Mouse (Mus musculus) urinary bladder, adult 2 months (tissue): ENCODE results near the gene Asb10. TPM values are rescaled to one million over a fixed set of nuclear protein-coding genes. Genes with fewer than 3 reads are reported as not detected.

Source experiments
- DNase-seq: peaks from one replicate; pipeline ENCODE4 v3.0.0; 2022; ENCODE audit warnings: low spot score
- polyA plus RNA-seq: library from polyadenylated mRNA; depleted of rRNA; stranded (reverse); fragments of >200 nt; gene quantifications from 2 replicates; pipeline ENCODE4 v1.2.3, GENCODE M21; 2012

Gene Asb10
- polyA plus RNA-seq, 1 experiment, result 0.45 TPM

- DNase-seq, result no peak
Observed at GRCm38 (mm10) chr5:24535731-24536130, 5.0 kb downstream of the Asb10 start.

GRCm38 (mm10) chr5:24534292-24534691, 6.5 kb downstream of the Asb10 start:
- DNase-seq, result no peak

DNA sequence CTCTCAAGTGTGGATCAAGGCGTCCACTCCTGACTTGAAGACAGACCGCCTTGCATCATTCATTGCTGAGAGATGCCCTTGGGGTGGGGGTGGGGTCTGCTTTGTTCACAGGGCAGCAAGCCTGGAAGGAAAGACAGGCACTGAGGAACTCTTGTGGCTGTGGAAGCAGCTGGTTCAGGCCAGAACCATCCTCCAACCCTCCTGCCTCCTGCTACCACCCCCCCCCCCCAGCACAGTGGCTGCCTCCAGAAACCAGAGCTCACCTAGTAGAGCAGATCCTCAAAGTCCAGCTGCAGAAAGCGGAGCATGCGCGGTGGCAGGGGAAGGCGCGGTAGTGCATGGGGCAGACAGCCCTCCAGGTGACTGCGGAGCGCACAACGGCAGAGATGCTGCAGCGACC, 7.4 kb downstream of the Asb10 start:
- no peak for DNase-seq

GRCm38 (mm10) chr5:24530042-24530689, 10.6 kb downstream of the Asb10 start:
- DNase-seq, result peak; percentile 84

DNA sequence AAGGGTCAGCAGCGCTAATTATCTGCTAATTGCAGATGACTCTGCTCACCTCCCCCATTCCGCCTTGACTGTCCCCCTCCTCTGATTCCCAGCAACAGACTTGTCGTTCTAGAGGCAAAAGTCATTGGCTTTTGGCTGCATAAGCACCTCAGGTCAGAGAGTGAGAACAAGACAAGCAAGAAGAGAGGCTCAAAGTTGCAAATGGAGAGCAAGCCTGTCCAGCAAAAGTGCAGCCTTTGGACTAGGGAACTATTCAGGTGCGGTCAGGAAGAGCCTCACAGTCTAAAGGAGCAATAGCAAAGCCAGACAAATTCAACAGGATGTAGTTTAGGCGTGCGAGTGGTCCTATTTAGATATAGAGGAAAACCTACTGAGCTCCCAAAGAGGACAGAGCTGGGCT, 13.0 kb downstream of the Asb10 start:
- DNase-seq, result no peak

- DNase-seq, result no peak
Observed at GRCm38 (mm10) chr5:24526889-24527230, 13.9 kb downstream of the Asb10 start, which contains the start of gene Gbx1. TSS of gene Gbx1 (minus strand) at chr5:24527202.

DNA sequence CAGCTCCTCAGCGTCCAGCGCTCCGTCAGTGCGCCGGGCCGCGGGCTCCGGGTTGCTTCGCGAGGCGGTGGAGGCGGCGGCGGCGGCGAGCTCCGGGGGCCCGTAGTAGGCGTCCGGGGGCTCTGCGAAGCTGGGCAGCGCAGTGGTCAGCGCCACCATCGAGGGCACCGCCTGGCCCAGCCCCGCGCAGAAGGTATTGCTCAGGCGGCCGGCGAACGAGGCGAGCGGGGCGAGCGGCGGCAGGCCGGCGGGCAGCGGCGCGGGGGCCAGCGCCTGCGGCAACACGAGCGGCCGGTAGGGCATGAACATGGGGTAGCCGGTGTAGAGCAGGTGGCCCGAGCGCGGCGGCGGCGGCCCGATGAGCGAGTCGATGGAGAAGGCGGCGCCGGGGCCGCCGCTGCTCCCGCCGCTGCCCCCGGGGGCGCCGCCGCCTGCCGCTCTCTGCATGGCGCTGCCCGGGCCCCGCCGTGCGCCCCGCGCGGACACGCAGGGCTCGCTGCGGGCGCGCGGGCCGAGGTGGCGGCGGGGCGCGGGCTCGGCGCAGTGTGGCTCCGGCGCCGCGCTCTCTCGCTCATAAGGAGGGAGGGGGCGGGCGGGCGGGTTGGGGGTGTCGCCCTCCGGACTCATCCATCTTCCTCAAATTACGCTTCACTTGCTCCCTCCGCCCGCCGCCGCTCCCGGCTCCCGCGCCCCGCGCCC, 14.4 kb downstream of the Asb10 start:
- no peak for DNase-seq

DNA sequence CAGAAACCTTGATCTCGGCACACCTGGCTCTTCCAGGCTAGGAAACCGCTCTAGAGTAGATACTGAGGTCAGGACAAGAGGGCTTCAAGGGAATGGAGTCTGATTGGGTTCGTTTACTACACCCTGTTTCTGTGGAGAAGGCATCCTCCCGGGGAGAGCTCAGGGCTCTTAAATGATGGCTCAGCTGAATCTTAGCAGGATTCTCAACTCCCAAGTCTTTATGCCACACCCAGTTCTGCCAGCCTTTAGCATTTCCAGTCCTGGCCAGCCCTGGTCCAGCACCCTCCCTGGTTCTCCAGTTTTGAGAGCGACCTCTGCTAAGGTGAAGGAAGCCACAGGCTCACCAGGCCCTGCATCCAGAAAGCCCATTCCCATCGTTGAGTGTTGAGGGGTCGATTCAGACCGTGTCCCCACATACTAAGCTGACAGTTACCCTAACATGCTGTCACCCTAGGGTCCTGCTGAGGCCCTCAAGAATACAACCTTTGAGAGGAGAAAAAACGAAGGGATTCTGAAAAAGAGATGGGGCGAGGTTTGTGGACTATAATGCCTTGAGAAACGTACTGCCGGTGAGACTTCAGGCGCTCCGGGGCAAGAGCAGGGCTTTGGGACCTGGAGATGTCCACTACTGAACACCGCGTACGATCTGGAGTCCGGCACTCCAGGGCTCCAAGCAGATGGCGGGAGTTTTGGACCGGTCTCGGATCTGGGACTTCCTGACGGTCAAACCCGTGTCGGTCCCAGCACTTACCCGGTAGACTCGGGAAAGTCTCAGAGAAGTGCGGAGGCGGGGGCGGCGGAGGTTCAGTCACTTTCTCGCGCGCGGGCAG, 15.2 kb downstream of the Asb10 start:
- no peak for DNase-seq

GRCm38 (mm10) chr5:24524522-24524921, 16.3 kb downstream of the Asb10 start:
- no peak for DNase-seq

GRCm38 (mm10) chr5:24523806-24524205, 17.0 kb downstream of the Asb10 start:
- DNase-seq, result no peak

- no peak for DNase-seq
Observed at GRCm38 (mm10) chr5:24521366-24521765, 19.4 kb downstream of the Asb10 start.

DNA sequence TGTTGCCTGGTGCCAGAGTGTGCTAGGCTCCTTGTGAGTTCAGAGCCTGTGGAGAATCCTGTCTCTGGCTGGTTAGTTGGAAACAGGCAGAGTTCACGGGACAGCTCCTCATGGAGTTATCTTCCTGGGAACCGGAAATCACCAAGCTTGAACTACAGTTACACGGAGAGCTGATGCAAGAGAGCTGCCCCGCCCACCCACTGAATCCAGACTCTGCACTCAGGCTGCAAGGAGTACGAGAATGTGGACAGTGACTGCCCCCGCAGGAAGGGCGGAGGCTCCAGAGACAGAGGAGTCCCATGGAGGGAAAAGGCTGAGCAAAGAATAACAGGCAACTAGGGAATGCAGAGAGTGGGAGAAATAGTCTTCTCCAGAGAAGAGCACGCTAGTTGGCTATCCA, 28.5 kb downstream of the Asb10 start:
- DNase-seq, result no peak

GRCm38 (mm10) chr5:24510635-24511034, 30.1 kb downstream of the Asb10 start:
- no peak for DNase-seq

GRCm38 (mm10) chr5:24508406-24508805, 32.4 kb downstream of the Asb10 start:
- DNase-seq, result no peak

GRCm38 (mm10) chr5:24505513-24505912, 35.3 kb downstream of the Asb10 start:
- DNase-seq, result no peak

DNA sequence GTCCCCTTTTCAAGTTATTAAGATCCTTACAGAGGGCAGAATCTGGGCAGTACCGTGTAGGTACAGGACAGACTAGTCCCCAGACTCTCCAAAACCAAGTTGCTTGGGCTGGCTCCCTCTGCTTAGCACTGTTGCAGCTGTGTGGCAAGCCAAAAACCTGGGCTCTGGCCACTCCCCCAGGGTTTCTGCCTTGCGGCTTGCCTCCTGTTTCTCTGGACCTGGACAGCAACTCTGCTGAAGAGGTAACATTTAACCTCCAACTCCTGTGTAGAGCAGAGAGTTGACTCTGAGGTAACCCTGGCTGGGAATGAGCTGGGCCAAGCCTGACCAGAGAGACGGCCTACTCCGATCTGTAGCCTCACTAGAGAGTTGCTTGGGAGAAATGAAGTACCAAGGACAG, 38.0 kb downstream of the Asb10 start:
- no peak for DNase-seq

DNA sequence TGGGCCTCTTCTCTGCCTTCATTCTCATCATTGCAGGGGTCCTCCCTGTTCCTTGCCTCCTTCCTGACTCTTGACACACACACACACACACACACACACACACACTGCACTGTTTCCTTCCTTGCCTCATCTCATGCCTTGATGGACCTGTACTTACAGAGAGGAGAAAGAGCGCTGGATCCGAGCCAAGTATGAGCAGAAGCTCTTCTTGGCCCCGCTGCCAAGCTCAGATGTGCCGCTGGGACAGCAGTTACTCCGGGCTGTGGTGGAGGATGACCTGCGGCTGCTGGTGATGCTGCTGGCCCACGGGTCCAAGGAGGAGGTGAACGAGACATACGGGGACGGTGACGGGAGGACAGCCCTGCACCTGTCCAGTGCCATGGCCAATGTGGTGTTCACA, 39.9 kb downstream of the Asb10 start:
- no peak for DNase-seq

DNA sequence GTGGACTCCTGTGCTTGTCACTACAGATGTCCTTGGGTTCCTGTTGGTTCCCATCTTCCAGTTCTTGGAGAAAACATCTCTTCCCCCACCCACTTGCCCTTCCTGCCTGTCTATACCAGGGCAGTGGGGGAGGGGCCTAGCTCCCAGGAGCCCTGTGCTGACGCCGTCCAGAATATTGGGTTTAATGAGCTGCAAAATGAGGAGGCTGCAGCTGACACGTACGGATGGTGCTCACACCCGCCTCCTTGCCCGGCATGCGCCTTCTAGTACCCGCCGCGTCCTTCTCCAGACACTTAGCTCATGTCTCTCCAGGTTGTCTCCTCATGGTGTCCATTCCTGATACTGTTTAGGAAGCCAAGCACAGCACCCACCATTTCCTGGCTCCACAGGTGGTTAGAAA, 41.7 kb downstream of the Asb10 start:
- no peak for DNase-seq

- no peak for DNase-seq
Observed at GRCm38 (mm10) chr5:24497526-24497925, 43.3 kb downstream of the Asb10 start.

DNA sequence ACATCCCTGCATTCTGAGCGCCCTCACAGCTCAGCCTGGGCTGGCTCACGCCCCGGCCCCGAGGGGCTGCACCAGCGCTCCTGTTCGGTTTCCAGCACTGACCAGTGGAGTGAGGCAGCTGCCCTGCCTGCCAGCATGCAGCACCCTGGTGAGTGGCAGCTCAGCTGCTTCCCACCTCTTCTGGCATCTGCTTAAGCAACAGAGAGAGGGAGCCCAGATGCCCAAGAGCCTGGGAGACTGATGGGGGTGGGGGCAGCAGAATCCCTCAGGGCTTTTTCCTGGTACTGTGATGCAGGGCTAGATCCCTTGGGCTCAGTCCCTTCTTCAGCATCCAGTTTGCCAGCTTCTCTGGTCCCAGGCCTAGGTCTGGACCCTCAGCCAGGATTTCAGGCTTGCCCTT, 44.0 kb downstream of the Asb10 start:
- DNase-seq, result no peak

- DNase-seq, result no peak
Observed at GRCm38 (mm10) chr5:24495019-24495418, 45.8 kb downstream of the Asb10 start.

GRCm38 (mm10) chr5:24492546-24493285, 48.1 kb downstream of the Asb10 start:
- no peak for DNase-seq
